Mouse (Mus musculus) MEL (cell line): ENCODE results near the gene Tec. TPM values are rescaled to one million over a fixed set of nuclear protein-coding genes. Genes with fewer than 3 reads are reported as not detected.

ENCODE experiments used
- DNase-seq: peaks from one replicate; pipeline ENCODE4 v3.0.0; 2011; ENCODE audit warnings: low read depth, low spot score
- H3K27ac ChIP-seq: 2 replicates; pipeline ENCODE4 v1.5.1; 2012; ENCODE audit warnings: low read depth, mild to moderate bottlenecking, control low read depth, low read length, moderate library complexity; ENCODE audit not compliant: control insufficient read depth
- H3K27me3 ChIP-seq, 2 experiments: fragments of 150-350 bp in 1 of 2; sonication (generic) in 1 of 2; 2 replicates each; pipeline ENCODE4 v1.6.1; 2012; ENCODE audit warnings: low read length in 2 of 2, mild to moderate bottlenecking in 2 of 2, improper control_type of control experiment in 1 of 2, moderate library complexity in 1 of 2; ENCODE audit not compliant: insufficient read depth in 2 of 2, control insufficient read depth in 1 of 2
- H3K36me3 ChIP-seq, 2 experiments: 2 replicates each; pipeline ENCODE4 v1.6.1; 2012 to 2014; ENCODE audit warnings: low read length in 2 of 2, improper control_type of control experiment in 1 of 2, inconsistent platforms in 1 of 2, mild to moderate bottlenecking in 1 of 2; ENCODE audit not compliant: insufficient read depth in 2 of 2, control insufficient read depth in 1 of 2
- H3K4me1 ChIP-seq, 2 experiments: fragments of 150-350 bp in 1 of 2; sonication (generic) in 1 of 2; 2 replicates each; pipeline ENCODE4 v1.6.1; 2012; ENCODE audit warnings: low read length in 2 of 2, improper control_type of control experiment in 1 of 2, mild to moderate bottlenecking in 1 of 2; ENCODE audit not compliant: insufficient read depth in 2 of 2, control insufficient read depth in 1 of 2
- H3K4me3 ChIP-seq, 2 experiments: fragments of 150-350 bp in 1 of 2; sonication (generic) in 1 of 2; 2 replicates each; pipeline ENCODE4 v1.5.1; 2012; ENCODE audit warnings: low read depth in 2 of 2, low read length in 2 of 2, mild to moderate bottlenecking in 2 of 2, moderate library complexity in 2 of 2, control low read depth in 1 of 2, improper control_type of control experiment in 1 of 2; ENCODE audit not compliant: control insufficient read depth in 1 of 2, insufficient read depth in 1 of 2
- H3K79me2 ChIP-seq: 2 replicates; pipeline ENCODE4 v1.6.1; 2012; ENCODE audit warnings: mild to moderate bottlenecking, low read length, moderate library complexity; ENCODE audit not compliant: control insufficient read depth, poor library complexity, insufficient read depth
- H3K9ac ChIP-seq: 2 replicates; pipeline ENCODE4 v1.6.1; 2012; ENCODE audit warnings: low read depth, mild to moderate bottlenecking, control low read depth, low read length, moderate library complexity; ENCODE audit not compliant: control insufficient read depth, poor library complexity, severe bottlenecking
- H3K9me3 ChIP-seq: fragments of 150-350 bp; sonication (generic); replicated peaks from 2 replicates; pipeline ENCODE4 v1.6.1; 2012; ENCODE audit warnings: mild to moderate bottlenecking, low read length, improper control_type of control experiment, moderate library complexity; ENCODE audit not compliant: insufficient read depth
- BHLHE40 ChIP-seq: IDR thresholded peaks from 2 replicates; pipeline ENCODE4 v1.6.1; 2012; ENCODE audit warnings: low read depth, mild to moderate bottlenecking, inconsistent platforms, low read length, improper control_type of control experiment, borderline replicate concordance
- CTCF ChIP-seq, 3 experiments: IDR thresholded peaks in 2 of 3; conservative IDR thresholded peaks in 1 of 3; 2 replicates each; pipeline ENCODE4 v1.5.1; 2011 to 2012; ENCODE audit warnings: low read length in 3 of 3, low read depth in 2 of 3, mild to moderate bottlenecking in 2 of 3, improper control_type of control experiment in 1 of 3, inconsistent platforms in 1 of 3, mixed read lengths in 1 of 3, moderate library complexity in 1 of 3; ENCODE audit not compliant: control insufficient read depth in 1 of 3, insufficient read depth in 1 of 3, poor library complexity in 1 of 3, severe bottlenecking in 1 of 3
- E2F4 ChIP-seq: IDR thresholded peaks from 2 replicates; pipeline ENCODE4 v1.6.1; 2011; ENCODE audit warnings: low read depth, low read length, improper control_type of control experiment, borderline replicate concordance
- ETS1 ChIP-seq: IDR thresholded peaks from 2 replicates; pipeline ENCODE4 v1.6.1; 2012; ENCODE audit warnings: low read depth, mild to moderate bottlenecking, inconsistent platforms, low read length, improper control_type of control experiment, moderate library complexity
- GABPA ChIP-seq: IDR thresholded peaks from 2 replicates; pipeline ENCODE4 v1.6.1; 2012; ENCODE audit warnings: low read depth, mild to moderate bottlenecking, inconsistent platforms, low read length, improper control_type of control experiment, moderate library complexity
- GATA1 ChIP-seq: IDR thresholded peaks from 2 replicates; pipeline ENCODE4 v1.6.1; 2011; ENCODE audit warnings: low read depth, low read length, improper control_type of control experiment
- HCFC1 ChIP-seq: IDR thresholded peaks from 2 replicates; pipeline ENCODE4 v1.6.1; 2012; ENCODE audit warnings: low read depth, mild to moderate bottlenecking, inconsistent platforms, low read length, improper control_type of control experiment, moderate library complexity
- JUND ChIP-seq: IDR thresholded peaks from 2 replicates; pipeline ENCODE4 v1.6.1; 2011; ENCODE audit warnings: low read depth, mild to moderate bottlenecking, improper control_type of control experiment, low read length
- MAFK ChIP-seq: IDR thresholded peaks from 2 replicates; pipeline ENCODE4 v1.6.1; 2011; ENCODE audit warnings: low read depth, mild to moderate bottlenecking, low read length, improper control_type of control experiment, borderline replicate concordance
- MEF2A ChIP-seq: IDR thresholded peaks from 2 replicates; pipeline ENCODE4 v1.6.1; 2014; ENCODE audit warnings: low read depth, mild to moderate bottlenecking, inconsistent platforms, low read length, improper control_type of control experiment; ENCODE audit not compliant: poor library complexity, insufficient replicate concordance, severe bottlenecking; ENCODE audit errors: extremely low read depth
- MYC ChIP-seq: IDR thresholded peaks from 2 replicates; pipeline ENCODE4 v1.6.1; 2011; ENCODE audit warnings: low read depth, mild to moderate bottlenecking, low read length, improper control_type of control experiment, moderate library complexity
- NRF1 ChIP-seq: IDR thresholded peaks from 2 replicates; pipeline ENCODE4 v1.6.1; 2014; ENCODE audit warnings: low read depth, mild to moderate bottlenecking, inconsistent platforms, low read length, improper control_type of control experiment, moderate library complexity; ENCODE audit not compliant: poor library complexity, insufficient read depth, severe bottlenecking
- POLR2AphosphoS2 ChIP-seq: IDR thresholded peaks from 2 replicates; pipeline ENCODE4 v1.6.1; 2011; ENCODE audit warnings: low read length, improper control_type of control experiment
- POLR2AphosphoS5 ChIP-seq: IDR thresholded peaks from 2 replicates; pipeline ENCODE4 v1.6.1; 2012; ENCODE audit warnings: low read depth, borderline replicate concordance, mild to moderate bottlenecking, inconsistent platforms, low read length, moderate library complexity, mixed read lengths
- RAD21 ChIP-seq: IDR thresholded peaks from 2 replicates; pipeline ENCODE4 v1.6.1; 2011; ENCODE audit warnings: mild to moderate bottlenecking, low read depth, low read length, improper control_type of control experiment
- SIN3A ChIP-seq: IDR thresholded peaks from 2 replicates; pipeline ENCODE4 v1.6.1; 2012; ENCODE audit warnings: low read length, improper control_type of control experiment, inconsistent platforms
- SMC3 ChIP-seq: IDR thresholded peaks from 2 replicates; pipeline ENCODE4 v1.6.1; 2011; ENCODE audit warnings: low read depth, low read length, improper control_type of control experiment
- TAL1 ChIP-seq: IDR thresholded peaks from 2 replicates; pipeline ENCODE4 v1.6.1; 2012; ENCODE audit warnings: mild to moderate bottlenecking, inconsistent platforms, low read length, moderate library complexity, mixed read lengths
- UBTF ChIP-seq: IDR thresholded peaks from 2 replicates; pipeline ENCODE4 v1.6.1; 2012; ENCODE audit warnings: low read depth, mild to moderate bottlenecking, inconsistent platforms, low read length, improper control_type of control experiment, moderate library complexity, borderline replicate concordance; ENCODE audit not compliant: insufficient read depth
- USF2 ChIP-seq, 2 experiments: IDR thresholded peaks; 2 replicates each; pipeline ENCODE4 v1.6.1; 2011 to 2012; ENCODE audit warnings: improper control_type of control experiment in 2 of 2, low read length in 2 of 2, borderline replicate concordance in 1 of 2, inconsistent platforms in 1 of 2, low read depth in 1 of 2, mild to moderate bottlenecking in 1 of 2; ENCODE audit not compliant: insufficient read depth in 1 of 2
- ZC3H11A ChIP-seq: IDR thresholded peaks from 2 replicates; pipeline ENCODE4 v1.6.1; 2012; ENCODE audit warnings: low read depth, mild to moderate bottlenecking, inconsistent platforms, low read length, improper control_type of control experiment
- ZKSCAN1 ChIP-seq: IDR thresholded peaks from 2 replicates; pipeline ENCODE4 v1.6.1; 2012; ENCODE audit warnings: low read depth, mild to moderate bottlenecking, inconsistent platforms, low read length, improper control_type of control experiment, moderate library complexity
- ZMIZ1 ChIP-seq: IDR thresholded peaks from 2 replicates; pipeline ENCODE4 v1.6.1; 2012; ENCODE audit warnings: low read depth, mild to moderate bottlenecking, inconsistent platforms, low read length, improper control_type of control experiment, moderate library complexity
- ZNF384 ChIP-seq: IDR thresholded peaks from 2 replicates; pipeline ENCODE4 v1.6.1; 2012; ENCODE audit warnings: low read depth, mild to moderate bottlenecking, inconsistent platforms, low read length, improper control_type of control experiment
- polyA plus RNA-seq, 2 experiments: library from polyadenylated mRNA; stranded (reverse) in 1 of 2; unstranded in 1 of 2; fragments of >175 nt in 1 of 2; fragments of >200 nt in 1 of 2; gene quantifications; 2 replicates each; pipeline versions ENCODE4 v1.2.1 to v1.2.4; 2012; ENCODE audit warnings: low replicate concordance in 2 of 2, low read depth in 1 of 2; ENCODE audit not compliant: insufficient read length in 2 of 2, insufficient read depth in 1 of 2, missing spikeins in 1 of 2
- total RNA-seq: library from RNA; depleted of rRNA; stranded (reverse); fragments of 300-350 nt; gene quantifications from 2 replicates; pipeline ENCODE4 v1.2.3, GENCODE M21; 2012

The Tec gene
- total and polyA plus RNA-seq, 3 experiments, result 44.8 to 61.1 TPM; not detected in 1

DNA sequence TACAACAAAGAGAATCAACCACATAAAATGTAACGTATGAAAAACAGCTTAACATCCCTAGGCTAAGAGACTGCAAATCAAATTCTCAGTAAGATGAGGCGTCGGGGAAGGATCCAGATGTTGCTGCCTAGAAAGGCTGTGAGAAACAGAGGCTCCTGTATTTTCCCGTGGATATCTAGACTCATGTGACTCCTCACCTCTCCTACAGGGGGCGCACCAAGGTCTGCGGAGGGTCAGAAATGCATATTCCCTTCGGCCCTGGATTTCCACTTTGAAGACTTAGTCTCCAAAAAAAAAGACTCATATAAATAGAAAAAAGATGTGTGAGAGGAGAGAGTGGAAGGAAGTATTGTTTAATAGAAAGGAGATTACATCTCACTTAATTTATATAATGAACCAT is 147.7 kb downstream of the Tec start:
- Histone ChIP-seq H3K9ac (no peak overlapping the region), H3K27me3 (no peaks in the 10 kb centered on the region), H3K79me2 (no peaks in the 10 kb centered on the region), H3K27ac (no peak overlapping the region), H3K9me3 (no peaks in the 10 kb centered on the region), H3K4me1 (peaks cover 0 to 6% of the 10 kb centered on the region in 2 experiments; a peak in 1 of 4 replicates), H3K4me3 (no peak overlapping the region), H3K36me3 (no peaks in the 10 kb centered on the region; a peak in 1 of 4 replicates)
- DNase-seq, result peak; percentile 48
- TF ChIP-seq POLR2AphosphoS2, result no peak
- TF ChIP-seq SMC3, result peak; percentile 53
- TF ChIP-seq POLR2AphosphoS5, result no peak
- no peak for TF ChIP-seq GABPA
- peak; percentile 43 for TF ChIP-seq RAD21
- TF ChIP-seq ETS1, result no peak
- no peak for TF ChIP-seq ZMIZ1
- TF ChIP-seq CTCF (IDR thresholded peaks at IDR 0.05 in 2 of 3, conservative IDR thresholded peaks at IDR 0.05 in 1 of 3; ENCODE audit: control insufficient read depth in 1 of 3, insufficient read depth in 1 of 3, low read depth in 2 of 3, low read length in 3 of 3, poor library complexity in 1 of 3, severe bottlenecking in 1 of 3), result peak; percentile 46 to 79 (median 61)
- no peak for TF ChIP-seq TAL1

DNA sequence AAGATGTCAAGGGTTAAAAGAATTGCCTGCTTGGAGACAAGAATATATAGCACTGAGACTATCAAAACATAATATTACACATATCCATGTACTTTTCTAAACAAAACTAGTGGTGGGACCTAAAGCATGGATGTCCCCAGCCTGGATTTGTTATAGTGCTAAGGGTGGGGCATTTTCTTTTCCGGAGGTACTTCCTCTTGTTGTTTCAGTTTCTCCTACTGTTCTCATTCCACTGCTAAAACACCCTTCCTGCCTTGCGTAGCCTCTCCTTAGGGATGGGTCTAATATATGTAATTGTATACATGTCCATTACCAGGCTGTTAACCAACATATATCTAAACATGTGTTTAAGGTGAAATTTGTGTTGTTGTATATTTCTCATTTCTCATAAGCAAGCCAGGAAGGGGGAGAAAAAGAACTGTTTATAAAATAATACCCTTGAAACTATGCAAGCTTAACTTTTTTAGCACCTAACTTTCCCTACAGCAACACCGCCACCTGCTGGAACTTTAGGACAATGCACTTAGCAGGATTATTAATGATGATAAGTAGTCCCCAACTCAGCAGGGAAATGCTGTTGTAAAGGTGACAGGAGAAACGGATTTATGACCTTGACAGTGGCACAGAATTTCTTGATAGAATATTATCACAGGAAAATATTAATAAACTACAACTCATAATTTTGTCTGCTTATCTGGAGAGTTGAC is 157.6 kb downstream of the Tec start:
- no peaks in the 10 kb centered on the region for H3K4me1 ChIP-seq
- H3K27me3 ChIP-seq, result no peaks in the 10 kb centered on the region
- H3K9ac ChIP-seq, result no peak overlapping the region
- peak; percentile 79 for DNase-seq
- H3K79me2 ChIP-seq, result no peaks in the 10 kb centered on the region
- H3K9me3 ChIP-seq, result no peaks in the 10 kb centered on the region
- peaks cover 0 to 3% of the 10 kb centered on the region in 2 experiments; a peak in 1 of 4 replicates for H3K36me3 ChIP-seq
- TF ChIP-seq MEF2A, result no peak
- TF ChIP-seq ZNF384, result no peak
- peak; percentile 93 for TF ChIP-seq SMC3
- no peak for TF ChIP-seq UBTF
- TF ChIP-seq CTCF (IDR thresholded peaks at IDR 0.05 in 2 of 3, conservative IDR thresholded peaks at IDR 0.05 in 1 of 3; ENCODE audit: control insufficient read depth in 1 of 3, insufficient read depth in 1 of 3, low read depth in 2 of 3, low read length in 3 of 3, poor library complexity in 1 of 3, severe bottlenecking in 1 of 3), result peak; percentile 48 to 92 (median 89)
- no peak for TF ChIP-seq HCFC1
- TF ChIP-seq JUND, result no peak
- no peak for TF ChIP-seq USF2 (IDR thresholded peaks at IDR 0.05; ENCODE audit: borderline replicate concordance in 1 of 2, insufficient read depth in 1 of 2, low read depth in 1 of 2, low read length in 2 of 2)
- no peak for TF ChIP-seq GABPA
- TF ChIP-seq ZKSCAN1, result no peak
- TF ChIP-seq MAFK, result no peak
- TF ChIP-seq E2F4, result no peak
- no peak for TF ChIP-seq NRF1
- TF ChIP-seq BHLHE40, result no peak
- no peak for TF ChIP-seq MYC
- TF ChIP-seq ETS1, result no peak
- TF ChIP-seq ZC3H11A, result peak; percentile 89
- no peak for TF ChIP-seq SIN3A
- TF ChIP-seq POLR2AphosphoS2, result no peak
- no peak for TF ChIP-seq GATA1
- TF ChIP-seq RAD21, result peak; percentile 95
- H3K4me3 ChIP-seq, result no peak overlapping the region
- no peak overlapping the region for H3K27ac ChIP-seq
